Mouse (Mus musculus): ENCODE measurements around the gene Abhd8.
A peak's percentile ranks its signal among the peaks of the same experiment; 100 is the strongest.

Gene Abhd8

DNA sequence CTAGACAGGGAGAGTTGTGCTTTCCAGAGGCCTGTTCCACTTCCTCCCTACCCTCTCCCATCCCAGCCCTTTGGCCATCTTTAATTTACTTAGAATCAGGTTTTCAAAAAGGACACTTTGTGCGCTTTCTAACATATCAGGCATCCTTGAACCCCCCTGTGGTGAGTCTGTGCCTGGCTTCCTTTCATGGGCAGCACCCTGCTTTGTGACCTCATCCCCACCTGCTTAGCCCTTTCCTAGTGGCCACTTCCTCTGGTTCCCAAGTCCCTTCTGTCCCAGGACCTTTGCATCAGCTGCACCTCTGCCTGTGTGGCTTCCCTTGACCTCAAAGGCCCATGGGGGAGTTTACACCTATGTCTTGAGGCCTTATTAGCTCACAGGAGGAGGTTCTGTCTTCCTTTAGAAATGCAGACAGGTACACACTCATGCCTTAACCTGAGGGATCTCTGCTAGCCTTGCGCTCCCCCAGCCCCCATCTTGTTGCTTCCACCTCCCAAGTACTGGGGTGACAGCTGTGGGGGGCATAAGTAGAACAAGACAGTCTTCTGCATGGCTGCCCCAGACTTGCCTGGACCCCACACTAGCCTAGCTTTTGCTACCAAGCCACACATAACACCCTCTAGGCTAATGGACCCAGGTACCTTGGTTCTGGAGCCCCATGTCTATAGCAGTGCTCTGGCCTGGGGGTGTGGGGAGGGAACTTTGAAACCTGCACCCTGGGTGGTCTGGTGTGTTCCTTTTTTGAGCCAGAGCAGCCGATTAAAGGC, 6.9 kb upstream of the Abhd8 start:
- no peaks in the 10 kb centered on the region for H3K27me3 ChIP-seq (ENCODE audit: insufficient read depth, low read length)
- TF ChIP-seq POU5F1 (IDR thresholded peaks at IDR 0.05; ENCODE audit: borderline replicate concordance, low read length) (no peak), NANOG (IDR thresholded peaks at IDR 0.05; ENCODE audit: borderline replicate concordance, low read length) (no peak), CTCF (conservative IDR thresholded peaks at IDR 0.05; ENCODE audit: low read length) (no peak)
- H3K4me1 ChIP-seq (replicated peaks; ENCODE audit: low read depth, low read length): peaks cover 63% of the 10 kb centered on the region
- H3K9me3 ChIP-seq (ENCODE audit: low read length): no peaks in the 10 kb centered on the region
- H3K4me3 ChIP-seq (replicated peaks; ENCODE audit: low read length): peak overlapping the region; percentile 89
- H3K36me3 ChIP-seq (ENCODE audit: insufficient read depth, low read length): peaks cover 76% of the 10 kb centered on the region

- Histone ChIP-seq H3K9me3 (ENCODE audit: low read length) (no peaks in the 10 kb centered on the region), H3K27me3 (ENCODE audit: insufficient read depth, low read length) (no peaks in the 10 kb centered on the region), H3K4me1 (replicated peaks; ENCODE audit: low read depth, low read length) (peaks cover 55% of the 10 kb centered on the region), H3K36me3 (ENCODE audit: insufficient read depth, low read length) (peaks cover 67% of the 10 kb centered on the region), H3K4me3 (replicated peaks; ENCODE audit: low read length) (peak overlapping the region; percentile 89)
- no peak for TF ChIP-seq POU5F1 (IDR thresholded peaks at IDR 0.05; ENCODE audit: borderline replicate concordance, low read length)
- TF ChIP-seq CTCF (conservative IDR thresholded peaks at IDR 0.05; ENCODE audit: low read length): no peak
- TF ChIP-seq NANOG (IDR thresholded peaks at IDR 0.05; ENCODE audit: borderline replicate concordance, low read length): no peak
Measured at GRCm38 (mm10) chr8:71469411-71469810, 6.0 kb upstream of the Abhd8 start.

DNA sequence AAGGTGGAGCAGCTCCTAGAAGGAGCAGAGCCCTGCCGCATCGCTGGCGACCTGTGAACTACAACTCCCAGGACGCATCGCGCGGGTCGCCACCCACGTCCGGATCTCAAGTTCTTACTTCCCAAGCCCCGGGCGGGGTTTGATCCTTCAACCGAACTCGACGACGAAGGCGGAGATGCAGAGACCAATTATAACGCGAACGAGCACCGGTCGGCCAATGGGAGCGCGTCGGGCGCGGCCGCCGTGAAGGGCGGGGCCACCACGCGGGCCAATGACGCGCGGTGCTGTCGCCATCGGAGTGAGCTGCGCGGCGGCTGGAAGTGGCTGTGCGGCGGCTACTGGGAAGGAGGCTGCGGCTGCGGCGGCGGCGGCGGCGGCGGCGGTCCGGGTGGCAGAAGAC, 5.5 kb upstream of the Abhd8 start, which contains the start of gene Dda1:
Gene Dda1 (plus strand): TSS at position 284 of the 400 bp plus-strand sequence.
- H3K27me3 ChIP-seq (ENCODE audit: insufficient read depth, low read length): no peaks in the 10 kb centered on the region
- H3K4me1 ChIP-seq (replicated peaks; ENCODE audit: low read depth, low read length): peaks cover 55% of the 10 kb centered on the region
- peak within 1 kb of the TSS; percentile 89 for H3K4me3 ChIP-seq (replicated peaks; ENCODE audit: low read length)
- H3K9me3 ChIP-seq (ENCODE audit: low read length): no peaks in the 10 kb centered on the region
- H3K36me3 ChIP-seq (ENCODE audit: insufficient read depth, low read length): peaks cover 62% of the 10 kb centered on the region
- TF ChIP-seq POU5F1 (IDR thresholded peaks at IDR 0.05; ENCODE audit: borderline replicate concordance, low read length) (no peak), CTCF (conservative IDR thresholded peaks at IDR 0.05; ENCODE audit: low read length) (no peak), NANOG (IDR thresholded peaks at IDR 0.05; ENCODE audit: borderline replicate concordance, low read length) (no peak)

DNA sequence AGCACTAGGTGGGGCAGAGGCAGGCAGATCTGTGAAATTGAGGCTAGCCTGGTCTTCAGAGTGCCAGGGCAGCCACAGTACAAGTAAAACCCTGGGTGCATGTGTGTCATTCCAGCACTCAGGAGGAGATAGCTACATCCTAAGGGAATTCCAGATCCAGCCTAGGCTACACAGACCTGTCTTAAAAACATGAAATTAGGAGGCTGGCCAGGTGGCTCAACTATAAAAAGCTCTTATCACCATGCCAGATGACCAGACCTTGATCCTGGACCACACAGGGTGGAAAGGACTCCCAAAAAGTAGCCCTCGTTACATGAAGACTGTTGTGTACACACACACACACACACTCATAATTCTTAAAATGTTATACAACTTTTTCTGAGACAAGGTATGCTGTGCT, 4.5 kb upstream of the Abhd8 start:
- H3K27me3 ChIP-seq (ENCODE audit: insufficient read depth, low read length): peaks cover 2% of the 10 kb centered on the region
- H3K9me3 ChIP-seq (ENCODE audit: low read length): no peaks in the 10 kb centered on the region
- H3K4me1 ChIP-seq (replicated peaks; ENCODE audit: low read depth, low read length): peaks cover 57% of the 10 kb centered on the region
- H3K36me3 ChIP-seq (ENCODE audit: insufficient read depth, low read length): peaks cover 53% of the 10 kb centered on the region
- TF ChIP-seq POU5F1 (IDR thresholded peaks at IDR 0.05; ENCODE audit: borderline replicate concordance, low read length) (no peak), NANOG (IDR thresholded peaks at IDR 0.05; ENCODE audit: borderline replicate concordance, low read length) (no peak), CTCF (conservative IDR thresholded peaks at IDR 0.05; ENCODE audit: low read length) (no peak)
- H3K4me3 ChIP-seq (replicated peaks; ENCODE audit: low read length): no peak overlapping the region

DNA sequence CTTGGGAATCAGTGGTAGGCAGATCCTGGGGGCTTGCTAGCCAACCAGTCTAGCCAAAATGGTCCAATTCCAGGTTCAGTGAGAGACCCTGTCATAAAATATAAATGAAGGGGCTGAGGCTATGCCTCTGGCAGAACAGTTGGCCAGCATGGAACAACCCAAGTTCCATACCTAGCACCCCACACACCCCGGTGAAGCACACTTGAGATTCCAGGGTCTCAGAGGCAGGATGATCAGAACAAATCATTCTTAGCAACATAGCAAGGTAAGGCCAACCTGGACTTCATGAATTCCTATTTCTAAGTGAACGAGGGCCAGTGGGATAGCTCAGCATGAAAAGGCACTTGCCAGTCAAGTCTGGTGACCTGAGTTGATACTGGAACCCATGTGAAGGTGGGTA, 3.7 kb upstream of the Abhd8 start:
- H3K4me3 ChIP-seq (replicated peaks; ENCODE audit: low read length): no peak overlapping the region
- H3K4me1 ChIP-seq (replicated peaks; ENCODE audit: low read depth, low read length): peaks cover 61% of the 10 kb centered on the region
- TF ChIP-seq NANOG (IDR thresholded peaks at IDR 0.05; ENCODE audit: borderline replicate concordance, low read length) (no peak), CTCF (conservative IDR thresholded peaks at IDR 0.05; ENCODE audit: low read length) (no peak), POU5F1 (IDR thresholded peaks at IDR 0.05; ENCODE audit: borderline replicate concordance, low read length) (no peak)
- H3K27me3 ChIP-seq (ENCODE audit: insufficient read depth, low read length): peaks cover 10% of the 10 kb centered on the region
- H3K36me3 ChIP-seq (ENCODE audit: insufficient read depth, low read length): peaks cover 45% of the 10 kb centered on the region
- no peaks in the 10 kb centered on the region for H3K9me3 ChIP-seq (ENCODE audit: low read length)

GRCm38 (mm10) chr8:71466198-71466597, 2.7 kb upstream of the Abhd8 start:
- H3K36me3 ChIP-seq (ENCODE audit: insufficient read depth, low read length): peaks cover 35% of the 10 kb centered on the region
- peaks cover 59% of the 10 kb centered on the region for H3K4me1 ChIP-seq (replicated peaks; ENCODE audit: low read depth, low read length)
- TF ChIP-seq NANOG (IDR thresholded peaks at IDR 0.05; ENCODE audit: borderline replicate concordance, low read length) (no peak), POU5F1 (IDR thresholded peaks at IDR 0.05; ENCODE audit: borderline replicate concordance, low read length) (no peak), CTCF (conservative IDR thresholded peaks at IDR 0.05; ENCODE audit: low read length) (no peak)
- peaks cover 20% of the 10 kb centered on the region for H3K27me3 ChIP-seq (ENCODE audit: insufficient read depth, low read length)
- H3K9me3 ChIP-seq (ENCODE audit: low read length): no peaks in the 10 kb centered on the region
- 0 out of 2 replicates have a peak overlapping the region, but pooled peaks have one; percentile 90 for H3K4me3 ChIP-seq (replicated peaks; ENCODE audit: low read length)

DNA sequence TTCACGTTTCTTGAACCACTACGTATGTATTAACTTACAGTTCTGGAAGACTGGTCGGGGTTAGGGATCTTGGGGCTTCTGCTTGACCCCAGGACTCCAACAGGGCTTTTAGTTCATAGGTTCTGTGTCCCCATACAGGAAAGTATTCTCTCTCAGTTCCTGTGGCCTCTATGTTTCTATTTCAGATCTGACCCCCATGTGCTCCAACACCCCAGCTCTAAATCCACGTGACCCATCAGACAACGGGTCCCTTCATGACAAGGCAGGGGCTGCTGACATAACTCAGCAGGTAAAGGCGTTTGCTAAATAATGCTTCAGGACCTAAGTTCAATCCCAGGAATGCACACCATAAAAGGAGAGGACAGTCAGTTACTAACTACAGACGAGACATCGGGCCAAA, 2.3 kb upstream of the Abhd8 start:
- TF ChIP-seq NANOG (IDR thresholded peaks at IDR 0.05; ENCODE audit: borderline replicate concordance, low read length): no peak
- no peak for TF ChIP-seq CTCF (conservative IDR thresholded peaks at IDR 0.05; ENCODE audit: low read length)
- no peak for TF ChIP-seq POU5F1 (IDR thresholded peaks at IDR 0.05; ENCODE audit: borderline replicate concordance, low read length)
- H3K36me3 ChIP-seq (ENCODE audit: insufficient read depth, low read length): peaks cover 30% of the 10 kb centered on the region
- H3K27me3 ChIP-seq (ENCODE audit: insufficient read depth, low read length): peaks cover 25% of the 10 kb centered on the region
- H3K4me1 ChIP-seq (replicated peaks; ENCODE audit: low read depth, low read length): peaks cover 59% of the 10 kb centered on the region
- H3K4me3 ChIP-seq (replicated peaks; ENCODE audit: low read length): peak overlapping the region; percentile 90
- no peaks in the 10 kb centered on the region for H3K9me3 ChIP-seq (ENCODE audit: low read length)

- Histone ChIP-seq H3K27me3 (ENCODE audit: insufficient read depth, low read length) (peaks cover 33% of the 10 kb centered on the region), H3K9me3 (ENCODE audit: low read length) (no peaks in the 10 kb centered on the region), H3K36me3 (ENCODE audit: insufficient read depth, low read length) (peaks cover 21% of the 10 kb centered on the region), H3K4me3 (replicated peaks; ENCODE audit: low read length) (peak within 1 kb of the TSS; percentile 90), H3K4me1 (replicated peaks; ENCODE audit: low read depth, low read length) (peaks cover 54% of the 10 kb centered on the region)
- no peak for TF ChIP-seq NANOG (IDR thresholded peaks at IDR 0.05; ENCODE audit: borderline replicate concordance, low read length)
- TF ChIP-seq CTCF (conservative IDR thresholded peaks at IDR 0.05; ENCODE audit: low read length): peak; percentile 93
- TF ChIP-seq POU5F1 (IDR thresholded peaks at IDR 0.05; ENCODE audit: borderline replicate concordance, low read length): no peak
Measured at GRCm38 (mm10) chr8:71464513-71465500, 1.4 kb upstream of the Abhd8 start, which contains the start of gene Mrpl34. Mrpl34 (plus strand) TSS chr8:71464959.
